Comparison of ENCODE assay signal across 10 mouse cellular contexts in genomic region chr14:30869391-30869801, GRCm38 (mm10). TPM values are rescaled to one million over a fixed set of nuclear protein-coding genes. Genes with fewer than 3 reads are reported as not detected.
DNase-seq lines count a peak whose midpoint lies in the region; ATAC-seq and TF ChIP-seq lines count a peak whose summit lies in the region.
"Had no signal": no experiment of that assay in that cellular context is flagged by ENCODE, and none has a peak within 500 bp of the region (broad histone marks: within the 10 kb centered on the region; RNA-seq: fewer than 3 reads in every experiment).

No protein-coding gene starts in this region.

- H3K4me2 ChIP-seq in heart, embryonic 16.5 days (ENCODE audit: low read depth, low read length), result no peak overlapping the region
- no peak overlapping the region for H3K4me2 ChIP-seq in liver, postnatal 0 days (ENCODE audit: low read depth, low read length)
- H3K4me2 ChIP-seq in midbrain, postnatal 0 days (ENCODE audit: low read depth, low read length, poor library complexity, severe bottlenecking), result no peak overlapping the region

- peak overlapping the region; percentile 28; the same call in 1 of the 2 replicates for H3K27ac ChIP-seq in ES-Bruce4 (ENCODE audit: insufficient read depth, low read length)
- H3K27ac ChIP-seq in embryonic facial prominence, embryonic 10.5 days (replicated peaks), result peak overlapping the region; percentile 66
- H3K27ac ChIP-seq in heart, embryonic 16.5 days (ENCODE audit: low read length), result peak overlapping the region; percentile 80
- H3K27ac ChIP-seq in liver, postnatal 0 days (ENCODE audit: low read depth), result peak overlapping the region; percentile 73
- H3K27ac ChIP-seq in midbrain, postnatal 0 days (ENCODE audit: low read depth, low read length), result no peak overlapping the region

- no peaks in the 10 kb centered on the region for H3K4me1 ChIP-seq in ES-Bruce4 (ENCODE audit: control insufficient read depth, insufficient read depth, low read length)
- H3K4me1 ChIP-seq in embryonic facial prominence, embryonic 10.5 days, result peaks cover 16% of the 10 kb centered on the region
- H3K4me1 ChIP-seq in heart, embryonic 16.5 days (ENCODE audit: control insufficient read depth, insufficient read depth, low read length), result peaks cover 15% of the 10 kb centered on the region
- H3K4me1 ChIP-seq in liver, postnatal 0 days (ENCODE audit: insufficient read depth), result peaks cover 33% of the 10 kb centered on the region
- no peaks in the 10 kb centered on the region for H3K4me1 ChIP-seq in midbrain, postnatal 0 days (ENCODE audit: insufficient read depth, low read length)

- no peak overlapping the region for H3K4me3 ChIP-seq in ES-Bruce4 (ENCODE audit: low read depth, low read length)
- no peak overlapping the region for H3K4me3 ChIP-seq in embryonic facial prominence, embryonic 10.5 days
- no peak overlapping the region for H3K4me3 ChIP-seq in heart, embryonic 16.5 days (ENCODE audit: low read length)
- H3K4me3 ChIP-seq in liver, postnatal 0 days (ENCODE audit: low read depth, low read length), result no peak overlapping the region
- no peak overlapping the region for H3K4me3 ChIP-seq in midbrain, postnatal 0 days (ENCODE audit: low read depth, low read length)

- no peak for TF ChIP-seq CTCF in ES-Bruce4 (IDR thresholded peaks at IDR 0.05; ENCODE audit: low read depth, low read length)
- no peak for TF ChIP-seq CTCF in liver, postnatal 0 days (IDR thresholded peaks at IDR 0.05; ENCODE audit: low read depth)
- TF ChIP-seq CTCF in midbrain, postnatal 0 days (IDR thresholded peaks at IDR 0.05), result no peak

- no peaks in the 10 kb centered on the region for H3K36me3 ChIP-seq in ES-Bruce4 (ENCODE audit: control insufficient read depth, insufficient read depth, low read length, poor library complexity, severe bottlenecking)
- H3K36me3 ChIP-seq in embryonic facial prominence, embryonic 10.5 days (replicated peaks), result peaks cover 75% of the 10 kb centered on the region
- no peaks in the 10 kb centered on the region for H3K36me3 ChIP-seq in heart, embryonic 16.5 days (ENCODE audit: control insufficient read depth, insufficient read depth)
- H3K36me3 ChIP-seq in liver, postnatal 0 days (replicated peaks; ENCODE audit: insufficient read depth, low read length), result peaks cover 13% of the 10 kb centered on the region
- H3K36me3 ChIP-seq in midbrain, postnatal 0 days (ENCODE audit: insufficient read depth, low read length), result peaks cover 43% of the 10 kb centered on the region

- no peak overlapping the region for H3K9ac ChIP-seq in ES-Bruce4 (ENCODE audit: low read depth, poor library complexity, severe bottlenecking)
- H3K9ac ChIP-seq in heart, embryonic 16.5 days (ENCODE audit: low read length), result peak overlapping the region; percentile 15; the same call in 1 of the 2 replicates
- H3K9ac ChIP-seq in liver, postnatal 0 days (replicated peaks), result no peak overlapping the region; the same call in 1 of the 2 replicates
- no peak overlapping the region for H3K9ac ChIP-seq in midbrain, postnatal 0 days (replicated peaks; ENCODE audit: low read length, poor library complexity, severe bottlenecking)

- no peaks in the 10 kb centered on the region for H3K27me3 ChIP-seq in ES-Bruce4 (ENCODE audit: control insufficient read depth, insufficient read depth, low read length, poor library complexity, severe bottlenecking)
- no peaks in the 10 kb centered on the region for H3K27me3 ChIP-seq in embryonic facial prominence, embryonic 10.5 days (replicated peaks; ENCODE audit: low read depth, poor library complexity, severe bottlenecking)
- no peaks in the 10 kb centered on the region for H3K27me3 ChIP-seq in heart, embryonic 16.5 days (ENCODE audit: control insufficient read depth, insufficient read depth, low read length)
- no peaks in the 10 kb centered on the region for H3K27me3 ChIP-seq in liver, postnatal 0 days (ENCODE audit: insufficient read depth, low read length)
- H3K27me3 ChIP-seq in midbrain, postnatal 0 days (ENCODE audit: insufficient read depth, low read length), result no peaks in the 10 kb centered on the region
- H3K27me3 ChIP-seq: Patski had no signal

- no peak for TF ChIP-seq POLR2A in ES-Bruce4 (IDR thresholded peaks at IDR 0.05; ENCODE audit: insufficient read depth, low read length)

- no peak for ATAC-seq in heart, embryonic 16.5 days (replicated peaks; ENCODE audit: extremely low read depth, insufficient read depth, low FRiP score)
- peak; percentile 82 for ATAC-seq in liver, postnatal 0 days
- no peak for ATAC-seq in midbrain, postnatal 0 days (ENCODE audit: low FRiP score)
- ATAC-seq: Patski had no signal

- H3K9me3 ChIP-seq in ES-Bruce4 (replicated peaks; ENCODE audit: control insufficient read depth, insufficient read depth, low read length, poor library complexity, severe bottlenecking), result no peaks in the 10 kb centered on the region
- H3K9me3 ChIP-seq in embryonic facial prominence, embryonic 10.5 days, result no peaks in the 10 kb centered on the region
- H3K9me3 ChIP-seq in heart, embryonic 16.5 days (replicated peaks; ENCODE audit: control insufficient read depth, low read length), result no peaks in the 10 kb centered on the region
- no peaks in the 10 kb centered on the region for H3K9me3 ChIP-seq in liver, postnatal 0 days (ENCODE audit: low read length)
- H3K9me3 ChIP-seq in midbrain, postnatal 0 days (ENCODE audit: low read length), result no peaks in the 10 kb centered on the region

- DNase-seq in embryonic facial prominence, embryonic 10.5 days (ENCODE audit: low spot score), result no peak
- DNase-seq in liver, postnatal 0 days, result peak; percentile 54
- no peak for DNase-seq in cerebellum, postnatal 14 days
- no peak for DNase-seq in cerebellum, adult 18-20 months
- no peak for DNase-seq in urinary bladder, adult 2 months (ENCODE audit: low spot score)
- DNase-seq in midbrain, postnatal 0 days (ENCODE audit: low spot score), result no peak

- 80% methylated on average over 8 of the region's 8 CpGs for WGBS in embryonic facial prominence, embryonic 10.5 days
- 73% methylated on average over 8 of the region's 8 CpGs for WGBS in heart, embryonic 16.5 days
- 62% methylated on average over 8 of the region's 8 CpGs for WGBS in liver, postnatal 0 days (ENCODE audit: insufficient replicate concordance)
- 87% methylated on average over 8 of the region's 8 CpGs for WGBS in midbrain, postnatal 0 days

- TF ChIP-seq EP300 in ES-Bruce4 (IDR thresholded peaks at IDR 0.05; ENCODE audit: insufficient read depth, low read depth, low read length), result 0 out of 2 replicates have a peak, but pooled peaks have one; percentile 39
- 0 out of 2 replicates have a peak, but pooled peaks have one; percentile 70 for TF ChIP-seq EP300 in liver, postnatal 0 days (IDR thresholded peaks at IDR 0.05; ENCODE audit: low read depth)

RNA-seq across cellular contexts. Expression of gene Mustn1, which starts 9.6 kb away (rescaled TPM):
- 0.49 TPM in 1 of 2 replicates, not detected in the other for polyA plus RNA-seq in ES-Bruce4 (2011; ENCODE audit: insufficient read depth, insufficient read length, low read depth, missing spikeins)
- 0.52 and 0.67 TPM in 2 replicates for polyA plus RNA-seq in embryonic facial prominence, embryonic 10.5 days (2016; fragmentation: Nextera tagmentation; extraction: Ambion mirVana)
- polyA plus RNA-seq in heart, embryonic 16.5 days (2015; fragmentation: Nextera tagmentation; extraction: Ambion mirVana), result 4.6 and 5.6 TPM in 2 replicates
- polyA plus RNA-seq in liver, postnatal 0 days (2015; fragmentation: Nextera tagmentation; extraction: Ambion mirVana), result 5.4 and 6.0 TPM in 2 replicates
- 186 and 192 TPM in 2 replicates for polyA plus RNA-seq in urinary bladder, adult 2 months (2012; rRNA removed)
- 0.19 and 1.0 TPM in 2 replicates for total RNA-seq in midbrain, postnatal 0 days (2014; rRNA removed)
- polyA plus RNA-seq in midbrain, postnatal 0 days (2015; fragmentation: Nextera tagmentation; extraction: Ambion mirVana), result 1.0 and 2.0 TPM in 2 replicates

RNA-seq across cellular contexts. Expression of gene Itih4, which starts 16.9 kb away (rescaled TPM):
- 0.29 TPM in 1 of 2 replicates, not detected in the other for polyA plus RNA-seq in ES-Bruce4 (2011; ENCODE audit: insufficient read depth, insufficient read length, low read depth, missing spikeins)
- polyA plus RNA-seq in embryonic facial prominence, embryonic 10.5 days (2016; fragmentation: Nextera tagmentation; extraction: Ambion mirVana), result not detected in 2 replicates
- polyA plus RNA-seq in heart, embryonic 16.5 days (2015; fragmentation: Nextera tagmentation; extraction: Ambion mirVana), result 0.38 and 0.41 TPM in 2 replicates
- 631 and 661 TPM in 2 replicates for polyA plus RNA-seq in liver, postnatal 0 days (2015; fragmentation: Nextera tagmentation; extraction: Ambion mirVana)
- polyA plus RNA-seq in urinary bladder, adult 2 months (2012; rRNA removed), result 0.78 and 1.7 TPM in 2 replicates
- total RNA-seq in midbrain, postnatal 0 days (2014; rRNA removed), result not detected in 2 replicates
- polyA plus RNA-seq in midbrain, postnatal 0 days (2015; fragmentation: Nextera tagmentation; extraction: Ambion mirVana), result not detected in 2 replicates
- polyA plus RNA-seq: embryonic facial prominence, embryonic 11.5 days had no signal

RNA-seq across cellular contexts. Expression of gene Tmem110, which starts 44.0 kb away (rescaled TPM):
- polyA plus RNA-seq in ES-Bruce4 (2011; ENCODE audit: insufficient read depth, insufficient read length, low read depth, missing spikeins), result 18.1 and 18.6 TPM in 2 replicates
- polyA plus RNA-seq in embryonic facial prominence, embryonic 10.5 days (2016; fragmentation: Nextera tagmentation; extraction: Ambion mirVana), result 29.5 and 30.2 TPM in 2 replicates
- polyA plus RNA-seq in heart, embryonic 16.5 days (2015; fragmentation: Nextera tagmentation; extraction: Ambion mirVana), result 13.2 and 15.0 TPM in 2 replicates
- 11.8 and 14.4 TPM in 2 replicates for polyA plus RNA-seq in liver, postnatal 0 days (2015; fragmentation: Nextera tagmentation; extraction: Ambion mirVana)
- 25.6 and 26.2 TPM in 2 replicates for polyA plus RNA-seq in urinary bladder, adult 2 months (2012; rRNA removed)
- total RNA-seq in midbrain, postnatal 0 days (2014; rRNA removed), result 15.0 and 16.9 TPM in 2 replicates
- 14.3 and 14.5 TPM in 2 replicates for polyA plus RNA-seq in midbrain, postnatal 0 days (2015; fragmentation: Nextera tagmentation; extraction: Ambion mirVana)

RNA-seq across cellular contexts. Expression of gene Itih3, which starts 54.2 kb away (rescaled TPM):
- polyA plus RNA-seq in ES-Bruce4 (2011; ENCODE audit: insufficient read depth, insufficient read length, low read depth, missing spikeins), result not detected in 2 replicates
- polyA plus RNA-seq in embryonic facial prominence, embryonic 10.5 days (2016; fragmentation: Nextera tagmentation; extraction: Ambion mirVana), result 0.36 TPM in 1 of 2 replicates, not detected in the other
- polyA plus RNA-seq in heart, embryonic 16.5 days (2015; fragmentation: Nextera tagmentation; extraction: Ambion mirVana), result 1.1 and 1.5 TPM in 2 replicates
- polyA plus RNA-seq in liver, postnatal 0 days (2015; fragmentation: Nextera tagmentation; extraction: Ambion mirVana), result 1,712 and 1,929 TPM in 2 replicates
- polyA plus RNA-seq in urinary bladder, adult 2 months (2012; rRNA removed), result 1.0 and 1.2 TPM in 2 replicates
- 4.5 and 5.3 TPM in 2 replicates for total RNA-seq in midbrain, postnatal 0 days (2014; rRNA removed)
- polyA plus RNA-seq in midbrain, postnatal 0 days (2015; fragmentation: Nextera tagmentation; extraction: Ambion mirVana), result 5.6 and 6.1 TPM in 2 replicates

Comparison
In these comparisons a context has a peak if more than half of its experiments do, and no peak if none do; other contexts are left out.
1. RNA of gene Mustn1, which starts 9.6 kb away (polyA plus RNA-seq): 186 to 192 TPM in urinary bladder, adult 2 months; 5.4 to 6.0 TPM in liver, postnatal 0 days, 4.6 to 5.6 TPM in heart, embryonic 16.5 days, 1.0 to 2.0 TPM in midbrain, postnatal 0 days, 0.52 to 0.67 TPM in embryonic facial prominence, embryonic 10.5 days and 0.49 TPM in ES-Bruce4; every median in the first group is over 10 times any median in the second.
2. RNA of gene Itih4, which starts 16.9 kb away (polyA plus RNA-seq): 631 to 661 TPM in liver, postnatal 0 days; 0.78 to 1.7 TPM in urinary bladder, adult 2 months, 0.38 to 0.41 TPM in heart, embryonic 16.5 days, 0.29 TPM in ES-Bruce4, not detected in midbrain, postnatal 0 days and not detected in embryonic facial prominence, embryonic 10.5 days; every median in the first group is over 100 times any median in the second.